ENCODE assay signal across 8 mouse cellular contexts in genomic region chr9:119323260-119323645, GRCm38 (mm10). TPM values are rescaled to one million over a fixed set of nuclear protein-coding genes. Genes with fewer than 3 reads are reported as not detected.
DNase-seq lines count a peak whose midpoint lies in the region; ATAC-seq and TF ChIP-seq lines count a peak whose summit lies in the region.

No protein-coding gene starts in this region.

- no peaks in the 10 kb centered on the region for H3K4me1 ChIP-seq in embryonic facial prominence, embryonic 11.5 days (ENCODE audit: control insufficient read depth, insufficient read depth, low read length)
- peaks cover 7% of the 10 kb centered on the region; the same call in 1 of the 2 replicates for H3K4me1 ChIP-seq in intestine, embryonic 16.5 days (ENCODE audit: control insufficient read depth, insufficient read depth, low read length)
- H3K4me1 ChIP-seq in neural tube, embryonic 12.5 days: peaks cover 16% of the 10 kb centered on the region

- H3K9ac ChIP-seq in embryonic facial prominence, embryonic 11.5 days (replicated peaks; ENCODE audit: low read length): peak overlapping the region; percentile 81
- H3K9ac ChIP-seq in intestine, embryonic 16.5 days (ENCODE audit: low read depth, low read length): peak overlapping the region; percentile 70
- H3K9ac ChIP-seq in neural tube, embryonic 12.5 days: peak overlapping the region; percentile 87

- intact Hi-C loops in left cerebral cortex, adult 2 months (cut with DNase I): loop anchor here (10.0 kb wide), 3 partner anchors 218 to 572 kb away; partner anchors contain the start of genes Ctdspl, Dlec1 and Wdr48
- intact Hi-C loops in gastrocnemius, postnatal 14 days (cut with DNase I; ENCODE audit: low total_unique reads): no loop called here

- H3K4me2 ChIP-seq in embryonic facial prominence, embryonic 11.5 days (ENCODE audit: low read depth, low read length): peak overlapping the region; percentile 51
- peak overlapping the region; percentile 67 for H3K4me2 ChIP-seq in intestine, embryonic 16.5 days (ENCODE audit: low read depth, low read length)
- peak overlapping the region; percentile 91 for H3K4me2 ChIP-seq in neural tube, embryonic 12.5 days (replicated peaks)

- peak overlapping the region; percentile 90 for H3K4me3 ChIP-seq in left cerebral cortex, adult 2 months
- H3K4me3 ChIP-seq in embryonic facial prominence, embryonic 11.5 days (ENCODE audit: low read depth, low read length): peak overlapping the region; percentile 95
- H3K4me3 ChIP-seq in intestine, embryonic 16.5 days (ENCODE audit: low read length): peak overlapping the region; percentile 90
- H3K4me3 ChIP-seq in neural tube, embryonic 12.5 days: peak overlapping the region; percentile 90

- H3K36me3 ChIP-seq in embryonic facial prominence, embryonic 11.5 days (replicated peaks; ENCODE audit: control insufficient read depth, insufficient read depth, low read depth, low read length): no peaks in the 10 kb centered on the region
- H3K36me3 ChIP-seq in intestine, embryonic 16.5 days (ENCODE audit: control insufficient read depth, insufficient read depth, low read length): no peaks in the 10 kb centered on the region
- H3K36me3 ChIP-seq in neural tube, embryonic 12.5 days: no peaks in the 10 kb centered on the region

- DNase-seq in left cerebral cortex, adult 2 months (ENCODE audit: extremely low spot score in 1 of 2, low spot score in 2 of 2): no peak
- DNase-seq in left cerebral cortex, adult 8-10 months (ENCODE audit: low spot score in 2 of 2): no peak
- no peak for DNase-seq in embryonic facial prominence, embryonic 11.5 days (ENCODE audit: low spot score)
- DNase-seq in natural killer cell, adult 2 months (ENCODE audit: low spot score in 2 of 2): no peak
- no peak for DNase-seq in left cerebral cortex, adult 11 months (ENCODE audit: low spot score)
- no peak for DNase-seq in gastrocnemius, postnatal 14 days

- no peaks in the 10 kb centered on the region for H3K27me3 ChIP-seq in embryonic facial prominence, embryonic 11.5 days (ENCODE audit: control insufficient read depth, insufficient read depth, low read length)
- H3K27me3 ChIP-seq in intestine, embryonic 16.5 days (replicated peaks; ENCODE audit: control insufficient read depth, insufficient read depth, low read length): no peaks in the 10 kb centered on the region
- no peaks in the 10 kb centered on the region for H3K27me3 ChIP-seq in neural tube, embryonic 12.5 days (replicated peaks)

- ATAC-seq in embryonic facial prominence, embryonic 11.5 days (replicated peaks; ENCODE audit: insufficient number of reproducible peaks, low FRiP score, low TSS enrichment, low read depth): no peak
- ATAC-seq in intestine, embryonic 16.5 days: peak; percentile 5
- ATAC-seq in neural tube, embryonic 12.5 days (ENCODE audit: low FRiP score, low read depth): peak; percentile 11; the same call in 1 of the 2 replicates

- peak overlapping the region; percentile 98 for H3K27ac ChIP-seq in left cerebral cortex, adult 2 months
- H3K27ac ChIP-seq in embryonic facial prominence, embryonic 11.5 days (replicated peaks; ENCODE audit: low read depth, low read length): peak overlapping the region; percentile 52; the same call in 1 of the 2 replicates
- H3K27ac ChIP-seq in intestine, embryonic 16.5 days (ENCODE audit: low read length): peak overlapping the region; percentile 88
- H3K27ac ChIP-seq in neural tube, embryonic 12.5 days: peak overlapping the region; percentile 69

- TF ChIP-seq CTCF in left cerebral cortex, adult 2 months (IDR thresholded peaks at IDR 0.05): no peak; the same call in 1 of the 2 replicates

- no peaks in the 10 kb centered on the region for H3K9me3 ChIP-seq in embryonic facial prominence, embryonic 11.5 days (replicated peaks; ENCODE audit: control insufficient read depth, low read length)
- no peaks in the 10 kb centered on the region for H3K9me3 ChIP-seq in intestine, embryonic 16.5 days (ENCODE audit: control insufficient read depth, low read length)
- H3K9me3 ChIP-seq in neural tube, embryonic 12.5 days: no peaks in the 10 kb centered on the region

- 7% methylated on average over 9 of the region's 9 CpGs for WGBS in embryonic facial prominence, embryonic 11.5 days
- 4% methylated on average over 9 of the region's 9 CpGs for WGBS in intestine, embryonic 16.5 days
- 7% methylated on average over 9 of the region's 9 CpGs for WGBS in neural tube, embryonic 12.5 days

RNA-seq across cellular contexts. Expression of gene Oxsr1, which starts 1.0 kb away (rescaled TPM):
- total RNA-seq in left cerebral cortex, adult 2 months (2021): 10 to 100 TPM; 31.1 to 33.9 TPM
- total RNA-seq in left cerebral cortex, adult 8-10 months (2022): 10 to 100 TPM; 34.5 to 38.8 (median 35.4) TPM
- polyA plus RNA-seq in embryonic facial prominence, embryonic 11.5 days (2014; fragmentation: Nextera tagmentation; extraction: Ambion mirVana): 15.0 and 16.1 TPM in 2 replicates
- polyA plus RNA-seq in intestine, embryonic 16.5 days (2015; fragmentation: Nextera tagmentation; extraction: Ambion mirVana): 9.1 and 9.5 TPM in 2 replicates
- polyA plus RNA-seq in neural tube, embryonic 12.5 days (2016; fragmentation: Nextera tagmentation; extraction: Ambion mirVana): 18.8 and 19.9 TPM in 2 replicates
- total RNA-seq in gastrocnemius, postnatal 14 days (2021): 10 to 100 TPM; 31.1 to 34.4 TPM

RNA-seq across cellular contexts. Expression of gene Acaa1a, which starts 16.2 kb away (rescaled TPM):
- 10 to 100 TPM; 69.9 to 73.6 TPM for total RNA-seq in left cerebral cortex, adult 2 months (2021)
- 10 to 100 TPM; 60.2 to 76.5 (median 66.7) TPM for total RNA-seq in left cerebral cortex, adult 8-10 months (2022)
- polyA plus RNA-seq in embryonic facial prominence, embryonic 11.5 days (2014; fragmentation: Nextera tagmentation; extraction: Ambion mirVana): 61.2 and 67.8 TPM in 2 replicates
- 114 and 116 TPM in 2 replicates for polyA plus RNA-seq in intestine, embryonic 16.5 days (2015; fragmentation: Nextera tagmentation; extraction: Ambion mirVana)
- polyA plus RNA-seq in neural tube, embryonic 12.5 days (2016; fragmentation: Nextera tagmentation; extraction: Ambion mirVana): 87.6 and 91.8 TPM in 2 replicates
- 10 to 100 TPM; 41.3 to 44.3 TPM for total RNA-seq in gastrocnemius, postnatal 14 days (2021)

RNA-seq across cellular contexts. Expression of gene Myd88, which starts 18.0 kb away (rescaled TPM):
- 1 to 10 TPM; 4.6 to 5.5 TPM for total RNA-seq in left cerebral cortex, adult 2 months (2021)
- total RNA-seq in left cerebral cortex, adult 8-10 months (2022): 1 to 10 TPM; 7.0 to 8.5 (median 7.6) TPM
- polyA plus RNA-seq in embryonic facial prominence, embryonic 11.5 days (2014; fragmentation: Nextera tagmentation; extraction: Ambion mirVana): 9.4 and 11.3 TPM in 2 replicates
- 35.0 and 36.3 TPM in 2 replicates for polyA plus RNA-seq in intestine, embryonic 16.5 days (2015; fragmentation: Nextera tagmentation; extraction: Ambion mirVana)
- polyA plus RNA-seq in neural tube, embryonic 12.5 days (2016; fragmentation: Nextera tagmentation; extraction: Ambion mirVana): 6.1 and 6.4 TPM in 2 replicates
- 1 to 10 TPM; 7.0 to 7.5 TPM for total RNA-seq in gastrocnemius, postnatal 14 days (2021)

RNA-seq across cellular contexts. Expression of gene Xylb, which starts 33.9 kb away (rescaled TPM):
- total RNA-seq in left cerebral cortex, adult 2 months (2021): 1 to 10 TPM; 4.9 to 5.5 TPM
- 1 to 10 TPM; 5.6 to 6.2 (median 5.8) TPM for total RNA-seq in left cerebral cortex, adult 8-10 months (2022)
- 6.3 and 6.7 TPM in 2 replicates for polyA plus RNA-seq in embryonic facial prominence, embryonic 11.5 days (2014; fragmentation: Nextera tagmentation; extraction: Ambion mirVana)
- polyA plus RNA-seq in intestine, embryonic 16.5 days (2015; fragmentation: Nextera tagmentation; extraction: Ambion mirVana): 17.4 and 18.5 TPM in 2 replicates
- 4.5 and 6.5 TPM in 2 replicates for polyA plus RNA-seq in neural tube, embryonic 12.5 days (2016; fragmentation: Nextera tagmentation; extraction: Ambion mirVana)
- total RNA-seq in gastrocnemius, postnatal 14 days (2021): under 1 TPM; 0.27 to 0.35 TPM

RNA-seq across cellular contexts. Expression of gene Slc22a14, which starts 42.1 kb away (rescaled TPM):
- total RNA-seq in left cerebral cortex, adult 2 months (2021): not detected
- total RNA-seq in left cerebral cortex, adult 8-10 months (2022): not detected
- not detected in 2 replicates for polyA plus RNA-seq in embryonic facial prominence, embryonic 11.5 days (2014; fragmentation: Nextera tagmentation; extraction: Ambion mirVana)
- 0.10 and 0.16 TPM in 2 replicates for polyA plus RNA-seq in intestine, embryonic 16.5 days (2015; fragmentation: Nextera tagmentation; extraction: Ambion mirVana)
- polyA plus RNA-seq in neural tube, embryonic 12.5 days (2016; fragmentation: Nextera tagmentation; extraction: Ambion mirVana): not detected in 2 replicates
- not detected for total RNA-seq in gastrocnemius, postnatal 14 days (2021)
